Mouse (Mus musculus): ENCODE measurements around the gene Nup93. TPM values are rescaled to one million over a fixed set of nuclear protein-coding genes. Genes with fewer than 3 reads are reported as not detected.

The Nup93 gene
- polyA plus RNA-seq, 1 experiment from 2014 or later, result 146 TPM

GRCm38 (mm10) chr8:94258881-94259280, 44.5 kb downstream of the Nup93 start:
- Histone ChIP-seq H3K9me3 (replicated peaks) (no peaks in the 10 kb centered on the region), H3K4me3 (no peak overlapping the region), H3K27ac (no peak overlapping the region), H3K4me1 (no peaks in the 10 kb centered on the region), H3K27me3 (ENCODE audit: low read depth, poor library complexity, severe bottlenecking) (no peaks in the 10 kb centered on the region), H3K36me3 (no peaks in the 10 kb centered on the region)
- DNase-seq (ENCODE audit: low spot score), result no peak
- WGBS, result 93% methylated on average over 6 of the region's 6 CpGs

GRCm38 (mm10) chr8:94262626-94263297, 48.4 kb downstream of the Nup93 start:
- no peak overlapping the region for H3K27ac ChIP-seq
- no peak for DNase-seq (ENCODE audit: low spot score)
- H3K4me1 ChIP-seq, result peaks cover 18% of the 10 kb centered on the region
- no peak overlapping the region for H3K4me3 ChIP-seq
- no peaks in the 10 kb centered on the region for H3K27me3 ChIP-seq (ENCODE audit: low read depth, poor library complexity, severe bottlenecking)
- H3K9me3 ChIP-seq (replicated peaks), result no peaks in the 10 kb centered on the region
- WGBS, result 75% methylated on average over 3 of the region's 3 CpGs
- no peaks in the 10 kb centered on the region for H3K36me3 ChIP-seq

- Histone ChIP-seq H3K27ac (no peak overlapping the region), H3K4me3 (0 out of 2 replicates have a peak overlapping the region, but pooled peaks have one; percentile 17), H3K27me3 (ENCODE audit: low read depth, poor library complexity, severe bottlenecking) (no peaks in the 10 kb centered on the region), H3K9me3 (replicated peaks) (no peaks in the 10 kb centered on the region), H3K36me3 (no peaks in the 10 kb centered on the region), H3K4me1 (peaks cover 36% of the 10 kb centered on the region)
- DNase-seq (ENCODE audit: low spot score), result no peak
- 65% methylated on average over 10 of the region's 10 CpGs for WGBS
These were observed 52.2 kb downstream of the Nup93 start for GRCm38 (mm10) chr8:94266344-94267191.

DNA sequence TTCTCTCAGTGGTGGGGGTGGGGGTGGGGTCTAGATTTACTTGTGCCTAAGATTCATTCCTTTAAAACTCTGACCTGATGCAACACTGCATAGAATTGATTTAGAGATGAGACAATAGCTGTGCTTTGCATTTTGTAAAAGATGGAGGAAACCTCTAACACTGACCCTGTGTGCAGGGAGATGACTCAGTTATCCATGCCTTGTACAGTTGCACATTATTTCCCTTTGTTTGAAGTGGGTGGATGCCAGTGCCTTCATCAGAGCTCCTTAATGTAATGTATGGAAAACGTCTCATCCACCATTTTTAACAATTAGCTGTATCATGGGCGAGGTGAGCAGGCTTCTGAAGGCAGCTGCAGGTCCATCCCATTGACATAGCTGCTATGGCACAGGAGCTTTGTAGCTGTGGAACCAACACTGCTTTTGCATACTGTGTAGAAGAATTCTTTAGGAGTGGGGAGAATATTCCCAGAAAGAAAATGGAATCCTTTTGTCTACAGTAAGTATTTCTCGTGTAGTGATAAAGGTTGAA, 54.1 kb downstream of the Nup93 start:
- WGBS, result 79% methylated on average over 3 of the region's 3 CpGs
- DNase-seq (ENCODE audit: low spot score), result no peak
- H3K9me3 ChIP-seq (replicated peaks), result no peaks in the 10 kb centered on the region
- no peak overlapping the region for H3K27ac ChIP-seq
- no peaks in the 10 kb centered on the region for H3K27me3 ChIP-seq (ENCODE audit: low read depth, poor library complexity, severe bottlenecking)
- H3K4me3 ChIP-seq, result no peak overlapping the region
- no peaks in the 10 kb centered on the region for H3K36me3 ChIP-seq
- peaks cover 36% of the 10 kb centered on the region for H3K4me1 ChIP-seq

DNA sequence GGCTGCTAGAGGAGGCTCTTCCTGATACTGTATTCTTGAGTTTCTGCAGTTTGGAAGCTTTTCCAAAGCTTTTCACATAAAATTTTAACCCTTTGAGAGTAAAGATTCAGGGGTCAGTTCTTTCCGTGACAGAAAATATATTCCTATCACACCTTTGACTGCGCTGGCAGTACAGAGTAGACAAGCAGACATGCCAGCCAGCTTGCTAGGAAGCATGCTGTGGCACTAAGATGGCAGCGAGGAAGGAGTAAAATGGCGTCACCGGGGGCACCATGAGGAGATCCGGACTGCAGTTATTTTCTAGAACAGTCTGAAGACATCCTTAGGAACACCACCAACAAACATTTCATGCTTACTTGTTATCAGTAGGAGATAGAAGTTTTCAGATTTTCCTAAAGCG, 55.9 kb downstream of the Nup93 start:
- H3K4me1 ChIP-seq, result peaks cover 29% of the 10 kb centered on the region
- 93% methylated on average over 7 of the region's 7 CpGs for WGBS
- no peak overlapping the region; the same call in 1 of the 2 replicates for H3K27ac ChIP-seq
- H3K9me3 ChIP-seq (replicated peaks), result no peaks in the 10 kb centered on the region
- no peaks in the 10 kb centered on the region for H3K27me3 ChIP-seq (ENCODE audit: low read depth, poor library complexity, severe bottlenecking)
- H3K4me3 ChIP-seq, result no peak overlapping the region
- no peak for DNase-seq (ENCODE audit: low spot score)
- H3K36me3 ChIP-seq, result no peaks in the 10 kb centered on the region

DNA sequence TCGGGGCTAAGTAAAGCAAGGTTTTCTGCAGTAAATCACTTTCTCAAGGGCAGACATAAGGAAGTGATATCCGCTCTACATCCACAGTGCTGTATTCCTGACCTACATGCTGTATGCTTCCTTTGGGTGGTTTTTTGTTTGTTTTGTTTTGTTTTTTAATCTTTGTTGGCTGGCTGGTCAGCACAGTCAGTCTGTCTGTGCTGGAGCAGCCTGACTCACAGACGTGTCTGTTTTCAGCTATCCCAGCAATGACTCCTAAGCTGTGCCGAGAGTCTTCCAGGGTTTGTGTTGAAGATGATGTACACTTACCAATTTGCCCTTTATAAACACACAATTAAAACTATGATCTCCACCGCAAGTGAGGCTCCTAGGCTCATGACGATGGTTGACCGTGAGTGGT, 56.7 kb downstream of the Nup93 start:
- H3K27me3 ChIP-seq (ENCODE audit: low read depth, poor library complexity, severe bottlenecking), result no peaks in the 10 kb centered on the region
- no peaks in the 10 kb centered on the region for H3K9me3 ChIP-seq (replicated peaks)
- H3K4me3 ChIP-seq, result no peak overlapping the region
- 90% methylated on average over 7 of the region's 7 CpGs for WGBS
- H3K27ac ChIP-seq, result no peak overlapping the region
- no peak for DNase-seq (ENCODE audit: low spot score)
- H3K36me3 ChIP-seq, result no peaks in the 10 kb centered on the region
- H3K4me1 ChIP-seq, result peaks cover 28% of the 10 kb centered on the region

DNA sequence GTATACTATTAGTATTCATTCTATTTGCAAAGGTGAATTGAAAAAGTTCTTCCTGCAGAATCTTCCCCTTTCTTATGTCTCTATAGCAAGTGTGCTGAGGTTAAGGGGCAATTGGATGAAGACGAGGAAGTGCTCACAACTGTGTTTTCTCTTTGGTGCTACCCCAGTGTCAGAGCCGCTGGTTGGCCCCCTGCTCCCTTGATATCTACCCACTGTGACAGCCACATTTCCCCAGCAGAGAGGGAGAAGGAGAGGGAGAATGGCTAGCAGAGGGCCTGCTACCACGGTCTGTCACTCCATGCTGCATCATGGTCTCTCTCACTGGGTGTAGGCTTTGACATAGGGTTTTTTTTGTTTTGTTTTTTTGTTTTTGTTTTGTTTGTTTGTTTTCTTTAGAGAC, 58.2 kb downstream of the Nup93 start:
- Histone ChIP-seq H3K36me3 (no peaks in the 10 kb centered on the region), H3K9me3 (replicated peaks) (no peaks in the 10 kb centered on the region), H3K4me1 (peaks cover 18% of the 10 kb centered on the region), H3K27me3 (ENCODE audit: low read depth, poor library complexity, severe bottlenecking) (no peaks in the 10 kb centered on the region), H3K27ac (no peak overlapping the region), H3K4me3 (no peak overlapping the region)
- 86% methylated on average over 3 of the region's 3 CpGs for WGBS
- DNase-seq (ENCODE audit: low spot score), result no peak

DNA sequence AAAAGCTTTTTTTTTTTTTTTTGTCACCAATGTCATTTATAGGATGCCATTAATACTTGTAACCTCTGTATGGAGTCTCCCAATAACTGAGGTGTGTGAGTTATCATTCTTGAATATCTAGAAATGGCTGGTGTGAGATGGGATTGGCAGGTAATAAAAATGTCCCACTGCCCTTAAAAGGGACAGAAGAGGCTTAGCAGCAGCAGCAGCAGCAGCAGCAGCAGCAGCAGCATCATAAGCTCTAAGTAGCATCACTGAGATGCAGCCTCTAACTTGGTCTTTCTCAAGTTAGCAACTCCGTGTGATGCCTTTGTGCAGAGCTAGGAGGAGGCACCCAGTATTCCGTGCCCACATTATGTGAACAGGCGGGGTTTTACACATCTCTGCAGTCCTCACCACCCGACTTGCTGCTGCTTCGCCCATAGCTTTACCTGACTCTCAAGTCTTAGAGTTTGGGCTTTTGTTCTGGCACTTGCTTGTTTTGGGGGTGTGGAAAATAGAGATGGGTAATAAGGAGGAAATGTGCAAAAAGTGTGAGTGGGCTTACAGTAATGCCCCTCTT, 59.0 kb downstream of the Nup93 start:
- Histone ChIP-seq H3K27me3 (ENCODE audit: low read depth, poor library complexity, severe bottlenecking) (no peaks in the 10 kb centered on the region), H3K4me1 (peaks cover 18% of the 10 kb centered on the region), H3K36me3 (no peaks in the 10 kb centered on the region), H3K27ac (no peak overlapping the region), H3K4me3 (no peak overlapping the region), H3K9me3 (replicated peaks) (no peaks in the 10 kb centered on the region)
- DNase-seq (ENCODE audit: low spot score), result no peak
- 86% methylated on average over 5 of the region's 5 CpGs for WGBS

DNA sequence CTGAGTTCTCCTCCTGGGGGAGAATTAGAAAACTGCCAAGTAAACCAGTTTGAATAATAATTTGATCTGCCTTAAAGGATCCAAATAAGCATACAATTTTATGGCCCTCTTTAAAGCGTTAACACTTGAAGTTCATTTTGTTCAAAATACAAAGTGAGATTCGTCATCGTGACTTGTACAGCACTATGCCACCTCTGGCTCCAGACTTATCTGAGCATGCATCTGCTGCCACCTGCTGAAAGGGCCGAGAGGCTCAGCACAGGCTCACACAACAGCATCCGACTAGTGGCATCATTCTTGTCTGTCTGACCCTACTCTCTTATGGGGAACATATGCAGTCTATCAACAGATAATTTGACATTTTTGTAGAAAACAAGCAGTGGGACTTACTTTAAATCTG, 59.7 kb downstream of the Nup93 start:
- DNase-seq (ENCODE audit: low spot score), result no peak
- peaks cover 18% of the 10 kb centered on the region for H3K4me1 ChIP-seq
- H3K9me3 ChIP-seq (replicated peaks), result no peaks in the 10 kb centered on the region
- WGBS, result 91% methylated on average over 5 of the region's 5 CpGs
- no peak overlapping the region for H3K4me3 ChIP-seq
- H3K36me3 ChIP-seq, result no peaks in the 10 kb centered on the region
- H3K27me3 ChIP-seq (ENCODE audit: low read depth, poor library complexity, severe bottlenecking), result no peaks in the 10 kb centered on the region
- no peak overlapping the region for H3K27ac ChIP-seq

DNA sequence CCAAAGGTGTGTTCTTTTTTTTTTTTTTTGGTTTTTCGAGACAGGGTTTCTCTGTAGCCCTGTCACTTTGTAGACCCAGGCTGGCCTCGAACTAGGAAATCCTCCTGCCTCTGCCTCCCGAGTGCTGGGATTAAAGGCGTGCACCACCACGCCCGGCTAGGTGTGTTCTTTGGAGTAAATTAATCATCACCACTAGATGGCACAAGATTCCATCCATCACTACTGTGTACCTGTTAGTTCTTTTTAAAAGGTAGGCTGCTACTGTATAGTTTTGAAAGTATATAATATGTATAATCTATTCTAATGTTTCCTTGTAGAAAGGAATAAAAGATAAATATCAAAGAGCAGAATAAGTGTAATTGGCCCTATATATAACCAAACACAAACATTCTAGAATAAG, 63.9 kb downstream of the Nup93 start:
- Histone ChIP-seq H3K36me3 (no peaks in the 10 kb centered on the region), H3K27me3 (ENCODE audit: low read depth, poor library complexity, severe bottlenecking) (no peaks in the 10 kb centered on the region), H3K4me3 (no peak overlapping the region), H3K4me1 (no peaks in the 10 kb centered on the region), H3K9me3 (replicated peaks) (no peaks in the 10 kb centered on the region), H3K27ac (no peak overlapping the region)
- DNase-seq (ENCODE audit: low spot score), result no peak
- 94% methylated on average over 6 of the region's 6 CpGs for WGBS

GRCm38 (mm10) chr8:94280001-94280613, 65.7 kb downstream of the Nup93 start:
- H3K36me3 ChIP-seq, result no peaks in the 10 kb centered on the region
- no peak overlapping the region for H3K27ac ChIP-seq
- H3K4me3 ChIP-seq, result no peak overlapping the region
- DNase-seq (ENCODE audit: low spot score), result no peak
- H3K4me1 ChIP-seq, result no peaks in the 10 kb centered on the region
- 90% methylated on average over 5 of the region's 5 CpGs for WGBS
- no peaks in the 10 kb centered on the region for H3K27me3 ChIP-seq (ENCODE audit: low read depth, poor library complexity, severe bottlenecking)
- H3K9me3 ChIP-seq (replicated peaks), result no peaks in the 10 kb centered on the region

GRCm38 (mm10) chr8:94282453-94282985, 68.2 kb downstream of the Nup93 start:
- Histone ChIP-seq H3K4me1 (no peaks in the 10 kb centered on the region), H3K36me3 (no peaks in the 10 kb centered on the region), H3K27me3 (ENCODE audit: low read depth, poor library complexity, severe bottlenecking) (no peaks in the 10 kb centered on the region), H3K27ac (no peak overlapping the region), H3K4me3 (no peak overlapping the region), H3K9me3 (replicated peaks) (no peaks in the 10 kb centered on the region)
- 95% methylated on average over 3 of the region's 3 CpGs for WGBS
- DNase-seq (ENCODE audit: low spot score), result no peak

Data from limb, embryonic 10.5 days (tissue).